Mouse (Mus musculus): Measurements from ENCODE around the gene Upb1. TPM values are rescaled to one million over a fixed set of nuclear protein-coding genes. Genes with fewer than 3 reads are reported as not detected.

The Upb1 gene
- total RNA-seq, 2 experiments from 2014 or later = 0.31 TPM; not detected in 1

- peak; percentile 56 for ATAC-seq (replicated peaks; ENCODE audit: poor library complexity, severe bottlenecking)
Observed at GRCm38 (mm10) chr10:75417363-75418042, 16.6 kb downstream of the Upb1 start.

DNA sequence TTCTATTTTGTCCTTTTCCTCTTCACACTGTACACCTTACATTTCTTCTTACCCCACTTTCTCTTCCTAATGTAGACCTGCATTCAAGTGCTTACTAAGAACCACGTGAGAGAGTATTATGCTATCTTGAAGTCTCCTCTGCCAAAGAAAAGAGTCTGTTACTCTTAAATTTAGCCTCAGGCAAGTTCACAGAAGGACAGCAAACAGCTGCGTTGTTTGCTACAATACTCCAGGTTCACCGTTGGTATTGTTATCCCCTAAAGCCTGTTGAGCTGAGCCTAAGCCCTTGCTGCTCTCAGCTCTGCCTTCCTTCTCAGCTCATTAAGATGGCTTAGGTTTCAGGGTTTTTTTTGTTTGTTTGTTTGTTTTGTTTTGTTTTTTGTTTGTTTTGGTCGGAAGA is 17.8 kb downstream of the Upb1 start:
- no peak for ATAC-seq (replicated peaks; ENCODE audit: poor library complexity, severe bottlenecking)

DNA sequence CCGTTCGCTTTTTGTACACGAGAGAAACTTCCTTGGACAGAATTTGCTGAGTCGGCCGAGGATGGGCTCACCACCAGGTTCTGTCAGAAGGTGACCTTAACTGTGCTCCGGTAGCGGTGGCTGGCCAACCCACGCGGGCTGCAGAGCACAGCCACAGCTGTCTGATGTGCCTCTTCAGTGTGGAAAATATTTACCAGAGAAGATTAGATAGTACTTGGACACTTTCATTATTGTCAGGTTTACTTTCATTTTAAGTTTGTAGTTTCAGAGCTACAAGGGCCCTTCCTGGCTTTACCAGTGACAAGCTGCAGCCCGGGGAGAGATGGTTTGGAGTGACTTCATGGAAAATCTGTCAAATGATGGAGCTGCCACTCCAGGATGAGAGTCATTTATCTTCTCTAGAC is 23.6 kb downstream of the Upb1 start:
- peak; percentile 13; the same call in 1 of the 2 replicates for ATAC-seq (replicated peaks; ENCODE audit: poor library complexity, severe bottlenecking)

DNA sequence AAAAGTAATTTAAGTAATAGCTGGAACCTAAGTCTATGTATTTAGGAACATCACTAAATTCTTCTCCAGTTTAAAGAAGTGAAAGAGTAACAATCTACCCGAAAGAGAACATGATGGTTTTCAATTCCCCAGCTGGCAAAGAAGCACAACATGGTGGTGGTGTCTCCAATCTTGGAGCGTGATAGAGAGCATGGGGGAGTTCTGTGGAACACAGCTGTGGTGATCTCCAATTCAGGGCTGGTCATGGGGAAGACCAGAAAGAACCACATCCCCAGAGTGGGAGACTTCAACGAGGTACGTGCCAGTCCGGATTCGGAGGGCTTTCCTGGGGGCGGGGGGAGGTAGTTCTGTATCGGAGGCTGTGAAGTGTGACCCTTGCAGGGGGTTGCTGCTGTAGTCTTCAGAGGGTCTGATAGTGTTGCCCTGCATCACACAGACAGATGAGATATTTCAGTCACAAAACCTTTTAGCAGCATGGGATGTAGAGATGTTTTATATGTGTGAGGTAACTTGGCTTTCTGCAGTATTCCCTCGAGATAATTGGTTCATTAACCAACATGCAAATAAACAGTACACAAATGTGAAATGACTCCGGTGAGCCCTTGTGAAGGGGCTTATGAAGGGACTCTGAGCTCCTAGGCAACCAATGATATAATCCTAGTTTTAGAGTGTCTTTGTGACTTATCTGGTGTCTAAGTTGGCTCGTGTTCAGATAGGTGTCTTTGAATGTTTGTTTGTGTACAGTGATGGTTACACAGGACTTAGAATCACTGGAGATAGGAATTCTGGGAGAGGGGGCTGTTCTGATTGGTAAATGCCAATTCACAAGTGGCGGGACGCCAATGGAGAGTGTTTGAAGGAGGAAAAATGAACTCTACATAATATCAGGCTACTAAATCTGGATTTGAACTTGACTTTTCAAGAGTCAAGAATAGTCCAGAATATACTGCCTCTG is 27.4 kb downstream of the Upb1 start:
- no peak for ATAC-seq (replicated peaks; ENCODE audit: poor library complexity, severe bottlenecking)

DNA sequence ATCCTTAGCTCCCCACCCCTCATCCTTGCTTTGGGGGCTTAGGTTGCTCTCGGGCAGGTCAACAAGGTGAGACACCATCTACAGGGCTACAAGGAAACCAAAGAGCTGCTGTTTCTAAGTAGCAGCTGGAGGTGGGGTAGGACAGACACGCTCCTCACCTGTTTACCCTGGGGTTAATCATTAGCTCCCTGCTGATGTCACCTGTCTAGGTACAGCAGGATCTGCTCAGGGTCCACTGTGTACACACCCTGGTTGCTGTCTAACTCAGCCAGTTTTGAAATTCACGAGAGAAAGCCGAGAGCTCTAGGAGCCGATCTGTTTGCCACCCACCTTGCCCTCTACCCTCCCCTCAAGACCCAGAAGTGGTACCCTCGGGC is 28.1 kb downstream of the Upb1 start:
- no peak for ATAC-seq (replicated peaks; ENCODE audit: poor library complexity, severe bottlenecking)

DNA sequence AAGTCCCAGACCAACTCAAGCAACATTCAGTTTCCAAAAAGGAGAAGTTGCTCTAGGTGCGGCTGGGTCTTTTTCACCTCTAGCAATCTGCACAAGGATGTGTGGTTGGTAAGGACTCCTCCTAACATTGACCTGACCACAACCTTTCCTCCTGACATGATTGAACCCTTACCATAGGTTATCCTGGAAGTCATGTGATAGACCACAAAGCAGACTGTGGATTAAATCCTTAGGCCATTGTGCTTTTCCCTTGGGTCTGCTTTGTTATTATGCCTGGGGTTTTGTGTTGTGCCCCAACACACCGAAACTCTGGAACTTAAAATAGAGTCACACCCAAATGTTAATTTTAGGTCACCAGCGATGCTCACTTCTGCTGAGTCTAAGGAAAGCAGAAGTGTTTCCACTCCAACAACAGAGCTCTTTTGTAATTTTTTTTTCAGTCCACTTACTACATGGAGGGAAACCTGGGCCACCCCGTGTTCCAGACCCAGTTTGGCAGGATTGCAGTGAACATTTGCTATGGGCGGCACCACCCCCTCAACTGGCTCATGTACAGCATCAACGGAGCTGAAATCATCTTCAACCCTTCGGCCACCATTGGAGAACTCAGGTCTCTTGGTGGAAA is 28.7 kb downstream of the Upb1 start:
- ATAC-seq (replicated peaks; ENCODE audit: poor library complexity, severe bottlenecking) = peak; percentile 92

- ATAC-seq (replicated peaks; ENCODE audit: poor library complexity, severe bottlenecking) = no peak
Observed at GRCm38 (mm10) chr10:75430147-75430537, 29.2 kb downstream of the Upb1 start.

GRCm38 (mm10) chr10:75430633-75431032 is 29.7 kb downstream of the Upb1 start:
- no peak for ATAC-seq (replicated peaks; ENCODE audit: poor library complexity, severe bottlenecking)

GRCm38 (mm10) chr10:75436604-75437217 is 35.8 kb downstream of the Upb1 start:
- peak; percentile 78 for ATAC-seq (replicated peaks; ENCODE audit: poor library complexity, severe bottlenecking)

- no peak for ATAC-seq (replicated peaks; ENCODE audit: poor library complexity, severe bottlenecking)
Observed at GRCm38 (mm10) chr10:75437284-75437683, 36.4 kb downstream of the Upb1 start.

DNA sequence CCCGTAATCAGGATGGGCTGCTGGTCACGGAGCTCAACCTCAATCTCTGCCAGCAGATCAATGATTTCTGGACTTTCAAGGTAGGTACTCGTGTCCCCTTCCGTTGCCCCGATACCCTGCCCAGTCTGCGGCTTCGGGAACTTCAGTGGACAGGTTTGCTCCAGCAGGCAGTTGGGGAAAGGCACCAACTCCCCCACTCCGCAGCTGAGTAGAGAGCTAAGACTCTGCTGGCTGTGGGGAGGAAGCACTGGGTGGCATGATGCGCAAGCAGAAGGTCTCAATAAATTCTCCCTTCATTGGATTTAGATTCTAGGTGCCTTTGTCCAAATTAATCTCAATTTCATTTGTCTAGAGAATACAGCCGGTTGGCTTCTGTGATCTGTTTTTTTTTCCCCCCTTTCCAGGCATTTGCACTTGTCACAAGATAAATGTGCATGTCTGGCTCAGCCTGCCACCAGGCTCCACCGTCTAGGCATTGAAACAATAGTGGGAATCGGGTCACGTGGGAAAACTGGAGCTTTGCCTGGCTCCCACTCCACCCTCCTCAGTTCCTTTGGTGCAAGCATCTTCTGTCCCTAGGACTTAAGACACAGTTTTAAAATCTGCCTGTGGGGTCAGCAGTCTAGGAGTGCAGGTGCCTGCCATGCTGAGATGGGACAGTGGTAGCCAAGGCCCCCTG is 37.4 kb downstream of the Upb1 start:
- ATAC-seq (replicated peaks; ENCODE audit: poor library complexity, severe bottlenecking) = no peak

DNA sequence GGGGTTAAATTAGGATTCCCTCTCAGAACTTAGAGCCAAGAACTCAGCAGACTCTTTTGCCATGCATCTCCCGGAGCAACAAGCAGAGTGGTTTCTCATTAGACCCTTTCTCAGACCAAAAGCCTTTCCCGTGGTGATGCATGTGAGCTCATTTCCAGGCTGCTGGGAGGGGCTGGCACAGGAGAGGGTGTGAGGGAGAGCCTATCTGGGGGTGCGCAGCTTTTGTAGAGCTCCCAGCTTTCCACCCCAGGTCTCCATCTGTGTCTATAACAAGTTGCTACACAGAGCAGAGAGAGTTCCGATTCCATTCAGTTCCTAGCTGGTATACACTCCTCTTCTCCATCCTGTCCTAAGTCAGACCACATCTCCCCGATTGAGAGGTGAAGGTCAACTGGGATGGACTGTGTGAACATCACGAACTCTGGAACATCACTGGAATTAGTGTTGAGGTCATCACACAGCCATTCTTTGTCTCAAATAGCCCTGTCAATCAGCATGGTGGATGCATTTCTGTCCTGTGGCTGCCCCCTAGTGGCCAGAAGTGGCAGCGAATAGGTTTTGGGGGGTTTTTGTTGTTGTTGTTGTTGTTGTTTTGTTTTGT is 38.4 kb downstream of the Upb1 start:
- no peak for ATAC-seq (replicated peaks; ENCODE audit: poor library complexity, severe bottlenecking)

- no peak for ATAC-seq (replicated peaks; ENCODE audit: poor library complexity, severe bottlenecking)
Observed at GRCm38 (mm10) chr10:75440756-75441155, 39.8 kb downstream of the Upb1 start.

DNA sequence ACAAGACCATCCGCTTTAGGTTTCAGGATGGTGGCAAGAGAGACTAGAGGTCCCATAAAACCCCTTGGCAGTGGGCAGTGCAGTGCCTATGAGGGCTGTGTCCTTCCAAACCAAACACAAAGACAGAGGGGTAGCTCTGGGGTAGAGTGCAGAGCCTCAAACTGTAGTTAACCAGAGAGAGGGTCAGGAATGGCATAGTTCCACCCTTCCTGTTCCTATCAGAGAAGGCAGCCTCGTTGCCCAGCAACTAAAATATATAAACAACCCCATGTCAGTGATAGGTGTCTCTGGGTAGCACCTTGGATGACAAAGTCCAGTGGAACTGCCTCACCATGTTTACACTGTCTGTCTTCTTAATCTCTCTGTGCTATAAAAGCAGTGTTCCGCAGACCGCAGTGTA is 40.9 kb downstream of the Upb1 start:
- ATAC-seq (replicated peaks; ENCODE audit: poor library complexity, severe bottlenecking) = no peak

DNA sequence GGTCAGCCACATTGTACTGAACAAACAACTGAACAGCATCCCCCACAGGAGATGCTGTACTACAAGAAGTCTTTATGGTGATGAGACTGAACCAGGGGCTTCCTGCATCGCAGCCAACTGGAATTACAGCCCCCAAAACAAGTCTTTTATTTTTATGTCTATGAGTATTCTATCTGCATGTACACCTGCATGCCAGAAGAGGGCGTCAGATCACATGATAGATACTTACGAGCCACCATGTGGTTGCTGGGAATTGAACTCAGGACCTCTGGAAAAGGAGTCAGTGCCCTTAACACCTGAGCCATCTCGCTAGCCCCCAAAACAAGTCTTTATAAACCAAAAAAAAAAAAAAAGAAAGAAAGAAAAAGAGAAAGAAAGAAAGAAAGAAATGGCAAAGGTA is 42.1 kb downstream of the Upb1 start:
- ATAC-seq (replicated peaks; ENCODE audit: poor library complexity, severe bottlenecking) = no peak

DNA sequence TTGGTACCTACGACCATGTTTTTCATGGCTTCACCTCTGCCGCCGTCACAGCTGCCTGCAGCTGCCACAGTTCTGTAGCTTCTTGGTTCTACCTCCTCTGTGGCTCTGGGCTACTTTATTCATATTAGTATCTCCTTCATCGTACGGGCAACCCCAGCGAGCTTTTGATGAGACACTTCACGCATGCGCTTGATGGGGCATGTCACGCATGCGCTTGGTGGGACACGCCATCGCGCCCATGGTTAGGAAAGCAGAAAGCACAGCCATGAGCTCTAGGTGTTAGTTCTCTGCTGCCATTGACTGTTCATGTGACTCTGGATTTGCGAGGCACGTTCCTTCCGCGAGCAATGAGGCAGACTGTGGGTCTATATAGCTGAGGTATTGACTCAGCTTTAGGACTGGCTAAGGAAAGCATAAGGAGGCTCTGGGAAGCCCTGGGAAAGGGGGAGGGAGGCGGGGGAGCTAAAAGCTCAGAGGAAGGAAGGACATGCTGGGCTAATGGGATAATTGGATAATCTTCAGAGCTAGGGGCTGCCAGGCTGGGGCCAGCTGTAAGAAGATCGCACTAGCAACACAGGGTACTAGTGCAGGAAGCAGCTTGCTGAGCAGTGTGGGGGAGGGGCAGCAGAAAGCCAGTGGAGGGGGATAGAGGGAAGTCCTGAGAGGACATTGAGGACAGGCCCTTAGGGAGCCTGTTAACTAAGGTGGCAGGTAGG is 43.4 kb downstream of the Upb1 start:
- ATAC-seq (replicated peaks; ENCODE audit: poor library complexity, severe bottlenecking) = no peak

- no peak for ATAC-seq (replicated peaks; ENCODE audit: poor library complexity, severe bottlenecking)
Observed at GRCm38 (mm10) chr10:75445030-75445429, 44.1 kb downstream of the Upb1 start.

GRCm38 (mm10) chr10:75446501-75447083 is 45.7 kb downstream of the Upb1 start:
- ATAC-seq (replicated peaks; ENCODE audit: poor library complexity, severe bottlenecking) = no peak

GRCm38 (mm10) chr10:75447489-75447888 is 46.6 kb downstream of the Upb1 start:
- no peak for ATAC-seq (replicated peaks; ENCODE audit: poor library complexity, severe bottlenecking)
